In genomic region chr15:82280638-82281037, GRCm38 (mm10) we compare ENCODE assay signal across 24 mouse cellular contexts. TPM values are rescaled to one million over a fixed set of nuclear protein-coding genes. Genes with fewer than 3 reads are reported as not detected.
DNase-seq lines count a peak whose midpoint lies in the region; ATAC-seq lines count a peak whose summit lies in the region.
"Had no signal": no experiment of that assay in that cellular context is flagged by ENCODE, and none has a peak within 500 bp of the region (broad histone marks: within the 10 kb centered on the region; RNA-seq: fewer than 3 reads in every experiment).

No protein-coding gene starts in this region.

- no peaks in the 10 kb centered on the region for H3K36me3 ChIP-seq in heart, embryonic 15.5 days
- H3K36me3 ChIP-seq in heart, embryonic 11.5 days (ENCODE audit: control insufficient read depth, insufficient read depth, low read length), result no peaks in the 10 kb centered on the region

- H3K27ac ChIP-seq in heart, embryonic 15.5 days, result peak overlapping the region; percentile 60
- H3K27ac ChIP-seq in heart, embryonic 11.5 days (ENCODE audit: low read depth, low read length), result no peak overlapping the region
- H3K27ac ChIP-seq: embryonic facial prominence, embryonic 10.5 days; forebrain, embryonic 13.5 days; hindbrain, embryonic 15.5 days; kidney, embryonic 15.5 days had no signal

- WGBS in heart, embryonic 15.5 days, result 40% methylated on average over 4 of the region's 4 CpGs
- 49% methylated on average over 4 of the region's 4 CpGs for WGBS in heart, embryonic 11.5 days (ENCODE audit: insufficient replicate concordance)

- H3K9me3 ChIP-seq in heart, embryonic 15.5 days (replicated peaks), result no peaks in the 10 kb centered on the region
- no peaks in the 10 kb centered on the region for H3K9me3 ChIP-seq in heart, embryonic 11.5 days (replicated peaks; ENCODE audit: control insufficient read depth, low read length)
- H3K9me3 ChIP-seq: embryonic facial prominence, embryonic 10.5 days; forebrain, embryonic 13.5 days; hindbrain, embryonic 15.5 days; kidney, embryonic 15.5 days had no signal

- H3K27me3 ChIP-seq in heart, embryonic 15.5 days, result peaks cover 22% of the 10 kb centered on the region
- peaks cover 22% of the 10 kb centered on the region for H3K27me3 ChIP-seq in heart, embryonic 11.5 days (ENCODE audit: control insufficient read depth, insufficient read depth, low read length)
- H3K27me3 ChIP-seq: forebrain, embryonic 13.5 days; hindbrain, embryonic 15.5 days had no signal

- H3K4me2 ChIP-seq in heart, embryonic 15.5 days, result no peak overlapping the region
- no peak overlapping the region for H3K4me2 ChIP-seq in heart, embryonic 11.5 days
- H3K4me2 ChIP-seq: forebrain, embryonic 13.5 days; hindbrain, embryonic 15.5 days; kidney, embryonic 15.5 days had no signal

- peak; percentile 46 for DNase-seq in cerebellum, adult 9-10 months
- DNase-seq in heart, adult 8-10 months (ENCODE audit: low spot score), result peak; percentile 4
- DNase-seq in heart, adult 9 months (ENCODE audit: low spot score in 2 of 2), result no peak
- peak; percentile 54 for DNase-seq in brain, adult 2 months (ENCODE audit: low read depth, low spot score)
- DNase-seq in adrenal gland, postnatal 4 days (ENCODE audit: low spot score in 2 of 2), result no peak
- DNase-seq: adrenal gland, postnatal 10 days; cerebellum, adult 11 months; forebrain, postnatal 0 days; gastrocnemius, postnatal 36 days; kidney, adult 2 months; kidney, postnatal 14 days had no signal

- ATAC-seq in cerebellum, adult (ENCODE audit: insufficient number of reproducible peaks, low FRiP score, low TSS enrichment), result no peak
- peak; percentile 67 for ATAC-seq in heart, embryonic 15.5 days (replicated peaks; ENCODE audit: insufficient number of reproducible peaks, insufficient read depth, low FRiP score, low read depth)
- ATAC-seq in heart, embryonic 11.5 days (replicated peaks; ENCODE audit: insufficient number of reproducible peaks, low FRiP score, low TSS enrichment), result no peak
- ATAC-seq: forebrain, embryonic 13.5 days; forebrain, postnatal 0 days; intestine, embryonic 16.5 days had no signal

- peaks cover 10% of the 10 kb centered on the region for H3K4me1 ChIP-seq in heart, embryonic 15.5 days (replicated peaks)
- H3K4me1 ChIP-seq in heart, embryonic 11.5 days (ENCODE audit: control insufficient read depth, insufficient read depth, low read length), result peaks cover 5% of the 10 kb centered on the region; the same call in 1 of the 2 replicates

- no peak overlapping the region for H3K9ac ChIP-seq in heart, embryonic 15.5 days
- no peak overlapping the region for H3K9ac ChIP-seq in heart, embryonic 11.5 days (ENCODE audit: low read depth, low read length)
- H3K9ac ChIP-seq: forebrain, embryonic 13.5 days; forebrain, postnatal 0 days; hindbrain, embryonic 15.5 days; kidney, embryonic 15.5 days had no signal

- H3K4me3 ChIP-seq in heart, embryonic 15.5 days, result no peak overlapping the region
- no peak overlapping the region for H3K4me3 ChIP-seq in heart, embryonic 11.5 days (ENCODE audit: low read depth, low read length)
- H3K4me3 ChIP-seq: embryonic facial prominence, embryonic 10.5 days; forebrain, embryonic 13.5 days; hindbrain, embryonic 15.5 days; kidney, embryonic 15.5 days had no signal

RNA-seq across cellular contexts. Expression of gene Sept3, which starts 5.9 kb away (rescaled TPM):
- total RNA-seq in heart, adult 8-10 months (2022), result under 1 TPM; 0.16 to 0.90 (median 0.44) TPM
- polyA plus RNA-seq in heart, embryonic 15.5 days (2015; fragmentation: Nextera tagmentation; extraction: Ambion mirVana), result 3.4 and 5.2 TPM in 2 replicates
- polyA plus RNA-seq in heart, embryonic 11.5 days (2014; fragmentation: Nextera tagmentation; extraction: Ambion mirVana), result 5.0 and 6.2 TPM in 2 replicates
- total RNA-seq in adrenal gland, postnatal 4 days (2021), result 10 to 100 TPM; 13.3 to 17.7 TPM
- total RNA-seq: MEL had no signal

RNA-seq across cellular contexts. Expression of gene Wbp2nl, which starts 18.1 kb away (rescaled TPM):
- total RNA-seq in heart, adult 8-10 months (2022), result not detected
- polyA plus RNA-seq in heart, embryonic 15.5 days (2015; fragmentation: Nextera tagmentation; extraction: Ambion mirVana), result 0.13 and 0.23 TPM in 2 replicates
- polyA plus RNA-seq in heart, embryonic 11.5 days (2014; fragmentation: Nextera tagmentation; extraction: Ambion mirVana), result 0.40 and 0.56 TPM in 2 replicates
- total RNA-seq in adrenal gland, postnatal 4 days (2021), result under 1 TPM; 0.34 to 0.37 TPM
- total RNA-seq: gastrocnemius, adult 8-10 months; gastrocnemius, postnatal 36 days; heart, adult 18-20 months; MEL had no signal
- polyA plus RNA-seq: C2C12; embryonic facial prominence, embryonic 14.5 days; forebrain, embryonic 13.5 days; kidney, adult 2 months had no signal

RNA-seq across cellular contexts. Expression of gene 1500009C09Rik, which starts 28.4 kb away (rescaled TPM):
- not detected for total RNA-seq in heart, adult 8-10 months (2022)
- not detected in 2 replicates for polyA plus RNA-seq in heart, embryonic 15.5 days (2015; fragmentation: Nextera tagmentation; extraction: Ambion mirVana)
- not detected in 2 replicates for polyA plus RNA-seq in heart, embryonic 11.5 days (2014; fragmentation: Nextera tagmentation; extraction: Ambion mirVana)
- under 1 TPM; 0.40 to 0.56 TPM for total RNA-seq in adrenal gland, postnatal 4 days (2021)
- total RNA-seq: gastrocnemius, adult 8-10 months; gastrocnemius, postnatal 36 days; heart, adult 18-20 months; MEL had no signal
- polyA plus RNA-seq: C2C12; embryonic facial prominence, embryonic 10.5 days; intestine, embryonic 16.5 days had no signal

RNA-seq across cellular contexts. Expression of gene Cenpm, which starts 36.1 kb away (rescaled TPM):
- total RNA-seq in heart, adult 8-10 months (2022), result 1 to 10 TPM in 1 of 4 experiments, under 1 TPM in 3; 0.29 to 1.5 (median 0.44) TPM
- polyA plus RNA-seq in heart, embryonic 15.5 days (2015; fragmentation: Nextera tagmentation; extraction: Ambion mirVana), result 54.0 and 55.7 TPM in 2 replicates
- 59.7 and 67.3 TPM in 2 replicates for polyA plus RNA-seq in heart, embryonic 11.5 days (2014; fragmentation: Nextera tagmentation; extraction: Ambion mirVana)
- 10 to 100 TPM; 12.8 to 16.8 TPM for total RNA-seq in adrenal gland, postnatal 4 days (2021)
- total RNA-seq: gastrocnemius, adult 8-10 months had no signal

RNA-seq across cellular contexts. Expression of gene Tnfrsf13c, which starts 56.5 kb away (rescaled TPM):
- total RNA-seq in heart, adult 8-10 months (2022), result under 1 TPM in 1 of 4 experiments, not detected in 3; 0.26 TPM
- not detected in 2 replicates for polyA plus RNA-seq in heart, embryonic 15.5 days (2015; fragmentation: Nextera tagmentation; extraction: Ambion mirVana)
- polyA plus RNA-seq in heart, embryonic 11.5 days (2014; fragmentation: Nextera tagmentation; extraction: Ambion mirVana), result 0.29 TPM in 1 of 2 replicates, not detected in the other
- total RNA-seq in adrenal gland, postnatal 4 days (2021), result 1 to 10 TPM in 1 of 2 experiments, under 1 TPM in 1; 0.65 to 1.5 TPM
- total RNA-seq: gastrocnemius, adult 8-10 months; gastrocnemius, postnatal 36 days had no signal

Comparison
In these comparisons a context has a peak if more than half of its experiments do, and no peak if none do; other contexts are left out.
1. DNase-seq: peak in cerebellum, adult 9-10 months (single experiment), heart, adult 8-10 months (single experiment) and brain, adult 2 months (single experiment); none in heart, adult 9 months (0 of 2) and adrenal gland, postnatal 4 days (0 of 2).
2. RNA of gene Sept3, which starts 5.9 kb away (total RNA-seq): 13.3 to 17.7 TPM in adrenal gland, postnatal 4 days; 0.16 to 0.90 TPM in heart, adult 8-10 months; every median in the first group is over 4 times any median in the second.